Mouse (Mus musculus): ENCODE data around the gene Tenm4.

GRCm38 (mm10) chr7:96708071-96708470 is 537.0 kb downstream of the Tenm4 start:
- TF ChIP-seq CTCF (IDR thresholded peaks at IDR 0.05; ENCODE audit: extremely low read depth, insufficient read length, insufficient replicate concordance, low read depth, low read length) (no peak), POLR2A (IDR thresholded peaks at IDR 0.05; ENCODE audit: low read depth, low read length) (no peak)
